Mouse (Mus musculus) telencephalon, adult 2 months (tissue): ENCODE data around the gene Clspn.

Experiments used
- DNase-seq: peaks from one replicate; pipeline ENCODE4 v3.0.0-alpha.2; 2011; ENCODE audit warnings: low read depth, low spot score

Clspn gene

GRCm38 (mm10) chr4:126632668-126633067 is 75.9 kb downstream of the Clspn start:
- DNase-seq, result no peak

- no peak for DNase-seq
Measured at GRCm38 (mm10) chr4:126636330-126636729, 79.6 kb downstream of the Clspn start.

- DNase-seq, result no peak
Measured at GRCm38 (mm10) chr4:126637446-126637845, 80.7 kb downstream of the Clspn start.

GRCm38 (mm10) chr4:126639339-126639738 is 82.6 kb downstream of the Clspn start:
- DNase-seq, result no peak

- peak; percentile 75 for DNase-seq
Measured at GRCm38 (mm10) chr4:126641901-126642300, 85.2 kb downstream of the Clspn start.
